Mouse (Mus musculus): Measurements from ENCODE around the gene Fbxo7.

The Fbxo7 gene

DNA sequence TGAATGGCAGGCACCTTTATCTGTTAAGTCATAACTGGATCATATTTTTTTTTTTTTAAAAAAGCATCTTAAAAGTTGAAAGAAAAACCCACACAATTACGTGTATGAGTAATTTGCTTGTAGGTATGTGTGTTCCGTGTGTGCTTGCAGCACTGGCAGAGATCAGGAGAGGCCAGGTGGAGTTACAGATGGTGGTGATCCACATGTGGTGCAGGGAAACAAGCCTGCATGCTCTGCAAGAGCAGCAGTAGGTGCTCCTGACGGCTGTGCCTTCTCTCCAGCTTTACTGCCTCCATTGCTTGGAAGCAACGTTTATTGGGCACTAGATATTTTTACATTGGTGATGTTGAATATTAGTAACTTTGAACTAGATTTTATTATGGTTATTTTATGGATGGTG lies 21.9 kb downstream of the Fbxo7 start:
- no peak for DNase-seq (ENCODE audit: low spot score)

DNA sequence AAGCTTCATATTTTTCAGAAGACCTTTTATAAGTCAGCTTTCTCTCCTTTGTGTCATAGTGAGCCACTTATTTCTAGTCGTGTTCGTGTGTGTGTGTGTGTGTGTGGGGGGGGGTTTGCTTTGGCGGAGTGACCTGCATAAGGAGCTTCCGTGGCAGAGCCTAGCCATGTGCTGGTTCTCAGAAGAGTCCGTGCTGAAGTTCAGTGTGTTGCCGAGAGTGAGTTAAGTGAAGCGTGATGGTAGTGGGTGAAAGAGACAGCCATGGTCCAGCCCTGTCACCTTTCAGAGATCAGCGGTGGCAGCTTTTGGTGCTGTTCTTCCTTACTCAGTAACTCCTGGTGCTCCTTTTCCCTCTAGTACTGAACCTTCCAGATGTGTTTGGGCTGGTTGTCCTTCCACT lies 22.3 kb downstream of the Fbxo7 start:
- DNase-seq (ENCODE audit: low spot score) = no peak

DNA sequence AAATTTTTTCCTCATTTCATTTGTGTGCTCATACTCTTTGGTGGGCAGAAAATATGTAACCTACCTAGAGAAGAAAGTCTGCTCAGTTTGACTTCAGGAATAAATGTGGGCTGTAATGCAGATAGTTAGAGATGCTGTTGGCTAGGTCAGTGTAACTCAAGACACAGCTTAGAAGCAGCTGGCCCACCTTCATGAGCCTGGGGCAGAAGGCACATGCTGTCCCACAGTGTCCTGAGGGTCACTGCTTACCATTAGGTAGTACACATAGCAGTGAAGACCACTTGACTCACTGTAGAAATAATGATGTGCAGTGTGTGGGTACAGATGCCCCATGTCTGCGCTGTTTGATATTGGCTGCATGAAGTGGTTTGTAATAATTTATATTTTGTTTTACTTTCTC lies 24.6 kb downstream of the Fbxo7 start:
- DNase-seq (ENCODE audit: low spot score) = no peak

DNA sequence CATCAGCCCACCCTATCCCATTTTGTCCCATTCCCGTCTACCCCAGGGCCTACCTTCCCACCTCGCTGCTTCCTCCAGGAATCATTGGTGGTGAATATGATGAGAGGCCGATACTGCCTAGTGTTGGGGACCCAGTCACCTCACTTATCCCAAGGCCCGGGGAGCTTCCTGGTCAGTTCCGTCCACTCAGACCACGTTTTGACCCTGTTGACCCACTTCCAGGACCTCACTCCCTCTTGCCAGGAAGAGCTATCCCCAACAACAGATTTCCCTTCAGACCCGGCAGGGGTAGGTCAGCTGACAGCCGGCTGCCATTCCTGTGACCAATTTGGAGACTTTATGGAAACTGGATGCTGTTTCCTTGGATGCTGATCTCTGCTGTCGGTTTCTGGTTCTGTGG lies 26.0 kb downstream of the Fbxo7 start:
- no peak for DNase-seq (ENCODE audit: low spot score)

DNA sequence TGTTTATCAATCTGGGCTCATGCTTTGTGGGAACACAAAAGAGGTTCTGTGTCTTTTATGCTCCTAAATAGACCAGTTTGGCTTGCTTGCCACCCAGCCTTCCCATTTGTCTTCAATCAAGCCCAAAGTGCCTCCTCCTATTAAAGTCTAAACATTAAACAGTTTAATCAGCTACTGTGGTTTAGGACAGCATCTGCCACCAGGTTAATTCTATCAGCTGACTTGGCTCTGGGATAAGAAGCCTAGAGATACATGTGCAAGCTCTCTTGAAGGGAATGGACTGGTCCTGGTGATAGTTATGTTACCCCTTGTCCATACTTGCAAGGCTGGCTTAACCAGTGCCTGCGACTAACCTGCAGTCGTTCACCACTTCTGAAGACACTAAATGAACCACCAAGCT lies 28.8 kb downstream of the Fbxo7 start:
- no peak for DNase-seq (ENCODE audit: low spot score)

DNA sequence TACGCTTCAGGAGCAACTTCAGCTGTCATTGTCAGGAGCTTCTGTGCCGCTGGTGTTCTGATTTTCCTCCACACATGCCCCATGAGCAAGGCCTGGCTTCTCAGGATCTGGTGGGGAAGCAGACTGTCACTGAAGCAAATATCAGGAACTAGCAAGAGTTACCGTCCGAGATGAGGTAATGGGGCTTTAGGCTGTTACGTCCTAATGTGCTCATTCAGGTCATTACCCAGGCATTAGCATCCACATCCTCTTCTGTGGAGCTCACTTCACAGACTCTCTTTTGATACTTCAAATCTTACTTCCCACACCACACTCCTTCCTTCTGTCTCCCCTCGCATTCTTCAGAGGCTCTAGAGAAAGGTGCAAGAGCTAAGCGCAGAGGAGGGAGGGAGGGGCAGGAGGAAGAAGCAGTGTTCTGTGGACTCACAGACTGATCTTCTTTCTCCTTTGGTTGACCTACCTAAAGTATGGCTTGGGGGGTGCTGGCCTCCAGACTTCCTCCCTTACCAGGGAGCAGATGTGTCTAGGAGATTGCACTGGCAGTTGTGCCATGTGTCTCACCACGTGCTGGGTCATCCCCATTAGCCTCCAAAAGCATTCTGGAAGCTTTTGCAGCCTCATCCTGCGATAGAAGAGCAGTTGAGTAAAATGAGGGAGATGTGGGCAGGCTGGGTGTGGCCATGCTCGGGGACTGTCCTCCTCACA lies 31.2 kb downstream of the Fbxo7 start:
- no peak for DNase-seq (ENCODE audit: low spot score)

DNA sequence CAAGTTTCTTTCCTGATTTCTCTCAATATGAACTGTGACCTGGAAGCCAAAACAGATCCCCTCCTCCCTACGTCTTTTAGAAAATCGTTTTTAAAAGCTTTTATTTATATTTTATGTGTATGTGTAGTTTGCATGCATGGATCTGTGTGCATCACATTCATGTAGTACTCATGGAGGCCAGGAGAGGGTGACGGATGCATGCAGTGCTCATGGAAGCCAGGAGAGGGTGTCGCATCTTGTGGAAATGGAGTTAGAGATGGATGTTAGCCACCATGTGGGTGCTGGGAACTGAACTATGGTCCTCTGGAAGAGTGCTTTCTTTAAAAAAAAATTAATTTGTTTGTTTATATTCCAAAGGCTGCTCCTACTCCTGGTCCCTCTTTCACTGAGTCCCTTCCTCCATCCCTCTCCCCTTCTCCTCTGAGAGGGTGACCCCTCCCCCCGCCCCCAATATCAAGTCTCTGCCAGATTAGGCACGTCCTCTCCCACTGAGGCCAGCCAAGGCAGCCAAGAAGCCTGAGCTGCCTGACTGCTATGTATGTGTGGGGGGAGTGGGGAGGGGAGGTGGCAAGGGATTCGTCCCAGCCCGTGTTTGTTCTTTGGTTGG lies 34.6 kb downstream of the Fbxo7 start:
- DNase-seq (ENCODE audit: low spot score) = no peak

DNA sequence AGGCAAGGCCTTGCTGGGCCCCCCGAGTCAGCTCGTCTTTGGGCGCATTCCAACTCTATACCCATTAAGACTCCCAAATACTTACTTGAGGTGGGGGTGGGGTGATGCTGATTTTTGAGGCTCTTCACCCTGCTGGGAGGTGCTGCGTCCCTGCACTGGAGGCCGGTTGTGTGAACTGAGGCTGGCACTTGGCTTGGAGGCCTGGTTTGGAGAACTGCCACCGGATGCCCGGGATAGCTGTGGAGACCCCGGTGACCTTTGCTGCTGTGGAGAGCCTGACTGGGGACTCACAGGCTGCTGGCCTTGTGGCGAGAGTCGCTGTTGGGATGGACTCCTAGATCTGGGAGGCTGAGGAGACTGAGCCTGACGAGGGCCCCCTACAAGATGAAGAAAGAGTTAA lies 35.5 kb downstream of the Fbxo7 start:
- DNase-seq (ENCODE audit: low spot score) = no peak

DNA sequence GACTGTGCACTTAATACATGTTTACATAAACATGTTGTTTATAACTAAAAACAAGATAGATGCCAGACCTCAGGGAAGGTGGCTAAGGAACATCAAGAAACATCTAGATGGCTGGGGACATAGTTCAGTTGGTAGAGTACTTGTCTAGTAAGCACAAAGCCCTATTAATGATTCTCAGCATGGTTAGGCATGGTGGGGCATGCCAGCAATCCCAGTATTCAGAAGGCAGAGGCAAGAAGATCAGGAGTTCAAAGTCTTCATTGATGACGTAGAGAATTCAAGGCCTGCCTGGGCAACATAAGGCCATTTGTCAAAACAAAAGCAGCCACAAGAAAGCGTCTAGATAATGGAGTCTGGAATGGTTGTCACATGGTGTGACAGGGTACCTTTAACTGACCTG lies 35.9 kb downstream of the Fbxo7 start:
- DNase-seq (ENCODE audit: low spot score) = no peak

DNA sequence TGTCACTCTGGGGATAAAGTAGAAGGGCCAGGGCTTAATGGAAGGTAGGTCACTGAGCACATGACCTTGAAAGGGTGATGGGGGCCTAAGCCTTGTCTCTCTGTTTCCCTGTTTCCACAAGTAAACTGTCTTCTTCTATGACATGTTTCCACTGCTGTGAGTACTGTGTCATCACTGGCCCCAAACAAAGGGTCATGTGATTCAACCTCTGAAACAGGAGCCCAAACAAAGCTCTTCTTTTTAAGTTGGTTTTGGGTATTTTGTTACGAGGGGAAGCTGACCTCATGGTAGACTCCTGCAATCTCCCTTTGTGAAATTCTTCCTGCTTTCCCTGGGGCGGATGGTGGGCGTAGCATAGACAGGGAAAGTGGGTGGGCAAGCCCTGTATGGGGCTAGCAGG lies 38.5 kb downstream of the Fbxo7 start:
- no peak for DNase-seq (ENCODE audit: low spot score)

DNA sequence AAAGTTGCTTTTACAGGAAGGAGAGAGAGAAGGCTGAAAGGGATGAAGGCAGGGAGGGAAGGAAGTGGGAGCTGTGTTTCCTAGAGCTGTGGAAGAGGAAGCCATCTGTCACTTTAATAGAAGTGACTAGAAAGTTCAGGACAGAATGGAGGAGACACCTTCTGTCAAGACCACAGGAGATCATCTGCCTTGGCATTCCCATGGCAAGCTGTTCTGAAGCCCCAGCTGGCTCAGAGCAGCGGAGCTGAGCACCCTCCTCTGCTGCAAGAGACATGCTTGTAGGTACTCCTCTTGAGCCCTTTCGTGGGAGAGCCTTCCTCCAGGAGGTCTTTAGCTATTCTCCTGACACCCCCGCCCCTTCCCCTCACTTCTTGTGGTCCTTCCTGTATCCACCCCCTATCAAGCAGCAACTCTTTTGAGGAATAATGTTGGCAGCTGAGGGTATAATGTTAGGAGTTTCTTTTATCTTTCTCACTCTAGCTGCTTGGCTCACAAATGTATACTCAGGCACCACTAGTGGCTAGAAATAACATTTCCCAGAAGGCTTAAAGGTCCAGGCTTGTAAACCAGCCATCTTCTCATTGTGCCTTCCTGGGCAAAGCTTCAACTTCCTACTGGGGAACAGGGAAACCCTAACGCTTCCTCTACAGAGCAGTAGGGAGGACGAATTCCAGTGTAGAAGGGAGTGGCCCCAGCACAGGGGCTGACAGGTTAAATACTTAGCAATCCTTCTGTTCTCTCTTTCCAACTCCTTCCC lies 40.7 kb downstream of the Fbxo7 start:
- no peak for DNase-seq (ENCODE audit: low spot score)

DNA sequence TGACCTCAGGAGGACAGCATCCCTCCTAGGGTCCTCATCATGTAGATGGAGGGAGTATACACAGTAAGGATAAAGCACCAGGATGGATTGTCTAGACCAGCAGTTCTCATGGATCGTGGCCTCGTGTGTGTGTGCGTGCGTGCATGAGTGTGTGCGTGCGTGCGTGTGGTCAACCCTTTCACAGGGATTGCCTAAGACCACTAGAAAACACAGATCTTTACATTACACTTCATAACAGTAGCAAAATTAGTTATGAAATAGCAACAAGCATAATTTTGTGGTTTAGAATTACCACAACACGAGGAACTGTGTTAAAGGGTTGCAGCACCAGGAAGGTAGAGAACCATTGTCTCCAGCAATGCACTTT lies 41.2 kb downstream of the Fbxo7 start:
- no peak for DNase-seq (ENCODE audit: low spot score)

DNA sequence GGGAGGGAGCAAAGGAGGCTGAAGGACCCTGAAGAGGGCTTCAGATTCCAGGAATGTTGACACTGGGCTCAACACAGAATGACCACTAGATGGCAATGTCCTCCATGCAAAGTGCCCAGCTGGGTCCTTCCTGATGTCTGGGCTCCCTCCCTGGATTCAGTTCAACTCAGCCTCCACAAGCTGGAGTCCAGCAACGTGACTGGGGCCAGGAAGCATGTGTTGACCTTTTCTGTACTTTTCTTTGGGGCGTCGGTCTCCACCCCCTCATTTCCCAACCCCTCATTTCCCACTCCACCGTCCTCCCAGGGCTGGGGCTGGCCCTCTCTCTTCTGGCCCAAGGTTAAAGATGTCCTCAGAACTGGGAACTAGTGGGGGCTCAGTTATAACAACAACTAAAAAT lies 43.2 kb downstream of the Fbxo7 start:
- peak; percentile 45 for DNase-seq (ENCODE audit: low spot score)

DNA sequence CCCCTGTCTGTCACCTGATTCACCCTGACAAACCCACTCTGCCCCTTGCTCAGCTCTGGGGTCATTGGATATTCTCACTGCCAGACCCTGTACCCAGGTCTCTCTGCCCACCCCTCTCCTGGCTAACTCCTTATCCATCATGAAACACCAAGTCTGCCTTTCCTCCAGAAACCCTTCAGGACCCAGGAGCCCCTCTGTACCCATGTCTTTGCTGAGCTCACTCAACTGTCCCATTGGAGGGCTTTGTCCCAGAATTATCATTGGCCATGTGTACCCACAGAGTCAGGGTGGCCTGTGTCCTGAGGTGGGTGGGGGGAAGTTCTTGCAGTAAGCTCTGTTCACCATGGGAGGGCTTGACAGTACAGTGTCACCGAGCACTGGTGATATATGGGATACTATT lies 43.9 kb downstream of the Fbxo7 start:
- DNase-seq (ENCODE audit: low spot score) = no peak

DNA sequence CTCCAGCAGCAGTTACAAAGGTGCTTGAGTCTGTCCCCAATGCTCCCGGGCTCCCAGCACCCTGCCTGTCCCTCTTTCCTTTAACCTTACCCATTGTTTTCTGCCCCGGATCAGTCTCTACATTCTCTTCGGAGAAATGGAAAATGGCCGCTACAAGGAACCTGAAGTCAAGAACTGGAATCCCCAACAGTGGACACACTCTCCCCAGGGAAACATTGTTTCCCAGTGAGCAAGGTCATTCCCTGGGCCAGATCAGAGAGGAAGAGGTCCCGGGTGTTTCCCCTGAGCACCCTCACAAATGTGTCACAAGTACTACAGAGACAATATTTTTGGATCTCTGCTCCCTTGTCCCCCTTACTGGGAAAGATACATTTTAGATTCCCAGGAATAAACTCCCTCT lies 44.9 kb downstream of the Fbxo7 start:
- DNase-seq (ENCODE audit: low spot score) = no peak

DNA sequence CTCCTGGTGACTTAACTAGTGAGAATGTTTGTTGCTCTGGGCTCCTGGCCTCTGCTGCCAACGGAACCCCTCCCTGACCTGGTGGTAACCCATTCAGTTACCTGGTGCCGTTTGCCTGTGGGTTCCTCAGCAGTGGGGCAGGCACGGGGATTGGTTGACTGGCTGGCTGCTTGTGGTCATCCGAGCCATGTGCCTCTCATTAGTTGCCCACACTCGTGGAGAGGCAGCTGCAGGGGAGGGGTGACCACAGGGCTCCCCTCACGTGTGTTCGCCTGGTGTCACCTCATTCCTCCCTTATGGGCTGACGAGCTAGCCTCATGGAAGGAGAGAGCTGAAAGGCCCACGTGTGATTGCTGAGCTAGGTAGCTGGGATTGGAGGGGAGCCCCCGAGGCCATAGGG lies 46.1 kb downstream of the Fbxo7 start:
- DNase-seq (ENCODE audit: low spot score) = no peak

DNA sequence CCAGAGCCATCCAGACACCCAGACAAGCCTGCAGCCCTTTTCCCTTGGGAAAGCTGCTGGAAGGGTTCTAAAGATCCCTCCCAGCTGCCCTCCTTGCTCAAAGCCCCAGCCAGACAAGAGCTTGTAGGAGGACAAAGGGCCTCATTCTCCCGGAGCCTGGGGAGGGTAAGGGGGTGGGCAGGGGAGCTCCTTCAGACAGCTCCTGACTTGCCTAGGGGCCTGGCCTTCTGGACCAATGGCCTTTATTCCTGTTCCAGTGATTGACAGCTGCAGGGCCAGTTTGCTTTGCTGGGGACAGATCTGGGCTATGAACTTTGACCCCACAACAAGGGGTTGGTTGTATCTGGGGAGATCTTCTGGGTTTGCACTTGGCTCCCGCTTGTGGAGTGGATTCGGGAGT lies 47.6 kb downstream of the Fbxo7 start:
- DNase-seq (ENCODE audit: low spot score) = no peak

DNA sequence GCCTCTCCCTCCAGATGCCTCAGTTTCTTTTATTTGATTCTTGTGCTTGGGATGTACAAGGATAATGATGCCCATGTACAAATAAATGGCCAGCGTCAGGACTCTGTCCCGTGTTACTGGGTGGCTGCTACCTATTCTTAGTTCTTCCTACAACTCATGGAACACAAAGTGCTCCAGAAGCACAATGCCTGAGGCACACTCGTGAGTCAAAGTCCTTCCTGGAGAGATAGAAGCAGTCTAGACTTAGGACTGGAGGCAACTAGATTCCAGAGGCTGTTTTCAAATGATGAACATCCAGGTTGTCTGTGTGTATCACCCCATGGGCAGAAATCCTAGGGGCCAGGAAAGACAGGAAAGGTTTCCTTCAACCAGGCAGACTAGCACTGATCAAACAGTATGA lies 49.0 kb downstream of the Fbxo7 start:
- no peak for DNase-seq (ENCODE audit: low spot score)

DNA sequence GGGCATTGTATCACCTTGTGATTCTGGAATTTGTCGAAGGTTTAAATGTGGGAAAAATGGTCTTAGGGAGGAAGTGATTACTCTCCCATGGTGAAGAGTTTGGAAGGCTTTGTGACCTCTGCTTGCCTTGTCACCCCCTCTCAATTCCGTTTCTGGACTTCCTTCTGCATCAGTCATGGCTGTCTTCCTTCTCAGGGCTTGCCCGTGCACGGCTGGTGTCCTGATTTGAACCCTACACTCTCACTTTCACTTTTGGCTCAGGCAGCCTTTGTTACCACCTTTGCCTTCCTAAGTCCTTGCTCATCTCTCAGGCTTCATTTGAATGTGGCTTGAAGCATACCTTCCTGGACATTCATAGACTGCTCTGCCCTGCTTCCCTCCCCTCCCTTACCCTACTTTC lies 52.4 kb downstream of the Fbxo7 start:
- DNase-seq (ENCODE audit: low spot score) = no peak

DNA sequence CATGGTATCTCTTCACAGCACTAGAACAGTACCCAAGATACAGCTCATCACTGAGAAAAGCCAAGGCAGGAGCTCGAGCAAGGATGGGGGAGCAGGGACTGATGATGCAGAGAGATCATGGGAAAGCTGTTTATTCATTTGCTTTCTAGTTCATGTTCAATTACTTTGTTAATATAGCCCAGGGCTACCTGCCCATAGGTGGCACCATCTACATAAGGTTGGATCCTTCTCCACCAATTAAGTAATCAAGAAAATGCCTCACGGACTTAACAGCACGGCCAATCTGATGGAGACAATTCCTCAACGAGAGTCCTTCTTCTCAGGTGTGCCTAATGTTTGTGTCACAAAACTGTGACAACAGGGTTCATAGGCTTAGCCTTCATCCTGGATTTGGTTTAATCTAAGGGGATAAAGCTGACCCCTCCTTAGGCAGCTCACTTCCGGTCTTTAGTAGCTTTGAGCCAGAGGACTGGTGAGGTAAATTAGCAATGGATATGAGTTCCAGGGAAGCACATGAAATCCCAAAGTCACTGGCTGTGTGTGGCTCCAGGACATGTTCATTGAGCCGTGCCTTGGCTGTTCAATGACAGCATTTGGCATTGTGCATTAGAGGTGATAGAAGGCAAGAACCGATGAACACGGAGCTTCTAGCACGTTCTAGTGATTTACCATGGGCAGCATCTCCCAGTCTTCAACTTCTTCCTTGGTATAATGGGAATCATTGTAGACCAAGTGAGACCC lies 53.4 kb downstream of the Fbxo7 start:
- DNase-seq (ENCODE audit: low spot score) = no peak

DNA sequence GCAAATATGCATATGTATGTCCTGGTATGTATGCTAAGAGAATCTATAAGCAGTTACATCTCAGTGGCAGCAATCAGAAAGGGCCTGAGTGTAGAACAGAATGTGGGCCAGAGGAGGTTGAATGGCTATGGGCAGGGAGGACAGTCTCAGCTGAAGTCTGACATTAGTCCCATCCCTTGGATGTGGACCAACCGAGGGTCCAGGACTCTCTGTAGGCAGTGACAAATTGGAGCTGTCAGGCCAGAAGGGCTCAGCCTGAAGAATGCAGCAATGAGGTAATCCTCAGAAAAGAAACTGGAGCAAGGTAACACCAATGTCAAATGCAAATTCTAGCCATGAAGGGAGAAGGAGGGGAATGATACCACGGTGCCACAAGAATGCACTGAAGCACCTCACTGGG lies 55.5 kb downstream of the Fbxo7 start:
- DNase-seq (ENCODE audit: low spot score) = no peak

DNA sequence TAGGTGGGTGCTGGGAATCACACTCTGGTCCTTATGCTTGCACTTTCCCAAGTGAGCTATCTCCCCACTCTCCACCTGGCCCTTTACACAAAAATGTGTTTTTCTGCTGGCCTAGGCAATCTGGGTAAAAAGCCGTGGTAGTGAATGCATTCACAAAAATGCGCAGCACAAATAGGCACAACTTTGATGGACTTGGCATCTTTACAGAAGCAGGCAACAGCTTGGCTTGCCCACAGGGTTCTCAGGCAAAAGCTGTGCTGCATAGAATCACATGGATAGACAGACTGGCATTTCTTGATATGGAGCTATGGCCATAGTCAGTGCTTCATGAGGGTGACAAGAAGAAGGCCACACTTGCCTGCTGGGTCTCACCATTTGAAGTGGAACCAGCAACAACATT lies 57.0 kb downstream of the Fbxo7 start:
- no peak for DNase-seq (ENCODE audit: low spot score)

DNA sequence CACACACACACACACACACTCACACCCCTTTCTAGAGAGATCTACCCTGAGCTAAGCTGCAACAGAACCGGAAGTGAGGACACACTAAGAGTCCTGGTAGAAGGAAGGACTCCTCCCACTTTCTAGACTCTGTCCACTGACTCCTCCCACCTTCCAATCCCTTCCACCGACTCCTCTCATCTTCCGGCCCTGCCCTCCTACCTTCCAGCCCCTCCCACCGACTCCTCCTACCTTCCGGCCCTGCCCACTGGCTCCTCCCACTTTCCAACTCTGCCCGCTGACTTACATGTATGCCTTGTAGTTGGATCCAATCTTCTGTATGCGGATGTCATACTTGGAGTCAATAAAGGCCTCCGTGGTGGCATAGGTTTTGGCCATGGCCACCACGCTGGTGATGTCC lies 58.1 kb downstream of the Fbxo7 start:
- no peak for DNase-seq (ENCODE audit: low spot score)

Measured in layer of hippocampus, adult 9-10 months (tissue).